Mouse (Mus musculus): ENCODE data around the gene Fam89b. TPM values are rescaled to one million over a fixed set of nuclear protein-coding genes. Genes with fewer than 3 reads are reported as not detected.

The Fam89b gene
- polyA plus RNA-seq, 1 experiment = 56.1 TPM

DNA sequence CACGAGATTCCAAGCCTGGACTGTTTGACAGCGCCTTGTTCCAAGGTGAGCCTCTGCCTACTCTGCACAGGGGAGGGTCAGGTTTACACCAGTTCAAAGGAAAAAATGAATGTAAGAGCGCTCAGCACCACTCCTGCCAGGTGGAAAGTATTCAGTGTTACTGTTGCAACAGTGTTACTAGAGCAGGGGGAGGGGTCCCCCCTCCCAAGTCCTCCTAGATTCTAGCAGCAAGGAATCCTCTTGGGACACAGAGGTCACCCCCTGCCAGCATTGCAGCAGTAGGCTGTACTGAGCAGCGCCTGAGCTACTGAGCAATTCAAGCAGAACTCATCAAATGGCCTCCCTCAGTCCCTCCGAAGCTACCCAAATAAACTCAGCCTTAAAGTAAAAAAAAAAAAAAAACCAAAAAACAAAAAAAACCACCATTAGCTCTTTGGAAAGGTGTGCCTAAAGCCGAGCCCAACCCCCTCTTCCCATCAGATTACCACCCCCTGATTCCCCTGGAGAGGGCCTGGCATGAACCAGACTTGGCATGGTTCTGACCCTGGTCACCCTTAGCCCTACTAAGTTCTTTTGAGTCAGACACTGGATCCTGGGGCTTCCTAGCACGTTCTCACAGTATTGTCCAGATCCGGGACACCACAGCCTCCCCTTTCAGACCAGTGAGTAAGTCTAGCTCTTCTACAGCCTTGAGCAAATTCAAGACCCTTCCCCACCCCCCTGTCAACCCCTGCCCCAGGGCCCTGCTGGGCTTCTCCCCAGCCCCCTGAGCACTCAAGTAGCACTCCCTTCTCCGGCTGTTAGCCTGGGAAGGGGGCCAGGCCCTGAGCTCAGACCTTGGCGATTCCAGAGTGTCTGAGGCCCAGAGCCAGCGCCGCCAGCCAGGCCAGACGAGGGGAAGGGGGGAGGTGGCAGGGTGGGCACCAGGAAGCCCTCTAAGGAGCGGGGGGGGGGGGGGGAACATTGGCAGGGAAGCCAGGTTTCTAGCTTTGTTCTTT is 11.2 kb upstream of the Fam89b start, which contains the start of gene Ltbp3:
Gene Ltbp3, plus strand, starts transcription at position 585 of the 998 bp plus-strand sequence.
- DNase-seq (ENCODE audit: extremely low spot score in 1 of 2, low spot score in 1 of 2) = no peak

DNA sequence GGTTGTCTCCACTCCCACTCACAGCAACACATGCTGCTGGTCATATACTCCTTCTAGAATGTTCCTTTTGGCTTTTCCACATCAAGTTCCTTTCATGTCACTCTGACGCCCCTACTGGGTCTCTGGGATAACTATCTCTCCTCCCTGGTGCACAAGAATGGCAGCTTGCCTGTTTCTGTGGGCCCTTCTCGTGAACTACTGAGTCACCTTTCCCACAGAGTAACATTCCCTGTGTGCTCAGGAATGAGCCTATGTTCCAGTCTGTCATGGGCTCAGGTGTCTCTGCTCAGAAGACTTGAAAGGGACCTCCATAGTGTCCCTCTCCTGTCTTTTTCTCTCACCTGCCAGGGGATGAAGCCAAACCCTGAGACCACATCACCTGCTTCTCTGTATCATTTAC is 10.0 kb upstream of the Fam89b start:
- no peak for DNase-seq (ENCODE audit: extremely low spot score in 1 of 2, low spot score in 1 of 2)

DNA sequence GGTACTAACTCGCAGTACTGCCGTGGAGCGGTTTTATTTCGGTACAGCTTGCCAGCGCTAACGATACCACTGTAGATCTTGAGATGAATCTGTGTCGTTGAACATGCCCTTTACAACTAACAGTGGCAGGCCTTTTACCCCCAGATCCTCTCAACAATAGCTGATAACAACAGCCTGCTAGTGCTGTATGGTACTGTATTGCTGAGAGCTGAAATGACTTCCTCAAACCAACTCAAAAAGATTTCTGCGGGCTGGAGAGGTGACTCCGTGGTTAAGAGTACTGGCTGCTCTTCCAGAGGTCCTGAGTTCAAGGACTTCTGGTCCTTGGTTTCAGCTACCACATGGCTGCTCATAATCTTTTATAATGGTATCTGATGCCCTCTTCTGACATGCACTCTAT is 4.9 kb upstream of the Fam89b start:
- DNase-seq (ENCODE audit: extremely low spot score in 1 of 2, low spot score in 1 of 2) = no peak

DNA sequence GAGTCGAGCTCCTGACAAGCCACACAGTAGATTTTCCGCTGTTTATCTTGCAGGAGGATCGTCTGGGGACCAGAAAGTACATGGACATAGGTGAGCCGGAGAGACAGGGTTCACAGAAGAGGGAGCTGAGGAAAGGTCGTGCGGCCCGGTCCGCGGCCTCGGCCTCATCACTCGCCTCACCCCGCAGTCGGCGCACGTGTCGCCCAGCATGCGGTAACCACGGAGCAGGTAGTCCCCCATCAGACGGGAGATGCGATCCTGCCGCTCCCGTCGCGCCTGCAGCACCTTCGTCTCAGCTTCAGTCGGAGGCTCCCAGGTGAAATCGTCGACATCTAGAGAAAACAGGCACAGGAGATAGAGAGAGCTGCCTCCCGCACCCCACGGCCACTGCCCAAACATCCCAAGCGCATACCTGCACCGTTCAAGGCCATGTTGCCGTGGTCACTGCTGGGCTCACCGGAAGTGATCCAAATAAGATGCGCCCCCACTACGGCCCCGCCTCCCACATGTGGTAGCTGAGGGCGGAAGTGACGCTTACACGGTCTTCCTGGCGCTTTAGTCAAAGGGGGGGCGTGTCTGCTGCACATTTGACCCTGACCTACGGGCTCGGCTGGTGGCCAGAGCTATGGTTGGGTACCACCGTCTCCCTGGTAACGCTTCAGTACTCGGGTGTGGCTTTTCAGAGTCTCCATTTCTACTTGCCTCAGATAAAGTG is 2.0 kb upstream of the Fam89b start:
- peak; percentile 89 to 95 for DNase-seq (ENCODE audit: extremely low spot score in 1 of 2, low spot score in 1 of 2)

DNA sequence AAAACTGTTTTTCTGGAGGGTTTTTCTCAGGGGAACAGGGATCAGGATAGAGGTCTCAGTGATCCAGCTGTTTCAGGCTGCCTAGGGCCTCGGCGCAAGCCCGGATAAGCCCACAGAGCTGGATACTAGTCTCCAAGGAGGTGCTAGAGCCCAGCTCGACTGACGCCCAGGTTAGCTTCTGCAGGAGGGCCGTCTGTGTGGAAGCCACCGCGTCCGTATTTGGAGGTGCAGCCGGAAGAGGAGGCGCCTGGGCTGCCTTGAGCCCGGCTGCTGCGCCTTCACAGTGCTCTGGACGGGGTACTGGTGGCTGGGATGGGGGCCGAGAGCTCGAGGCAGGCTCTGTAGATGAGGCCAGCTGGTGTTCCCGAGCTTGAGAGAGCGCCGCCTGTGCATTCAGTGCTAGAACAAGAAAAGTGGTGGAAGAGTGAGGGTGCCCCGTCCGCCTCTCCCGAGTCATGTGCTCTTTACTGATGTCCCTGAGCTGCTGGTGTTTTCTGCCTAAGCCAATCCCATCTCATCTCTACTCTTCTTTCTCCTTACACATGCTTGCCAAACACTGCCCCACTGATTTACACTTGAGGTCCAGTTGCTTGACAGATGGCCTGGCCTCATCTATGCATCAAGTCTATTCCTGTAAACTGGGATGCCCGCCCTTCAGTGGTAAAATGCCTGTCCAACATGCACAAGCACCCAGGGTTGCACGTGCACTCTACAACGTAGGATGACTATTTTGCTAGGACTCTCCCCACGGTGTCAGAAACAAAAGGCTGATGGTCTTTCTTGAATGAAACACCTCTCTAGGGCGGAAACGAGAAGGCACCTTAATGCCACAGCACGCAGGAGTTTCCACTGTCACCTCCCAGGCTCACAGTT is 1.1 kb upstream of the Fam89b start:
- DNase-seq (ENCODE audit: extremely low spot score in 1 of 2, low spot score in 1 of 2) = no peak

DNA sequence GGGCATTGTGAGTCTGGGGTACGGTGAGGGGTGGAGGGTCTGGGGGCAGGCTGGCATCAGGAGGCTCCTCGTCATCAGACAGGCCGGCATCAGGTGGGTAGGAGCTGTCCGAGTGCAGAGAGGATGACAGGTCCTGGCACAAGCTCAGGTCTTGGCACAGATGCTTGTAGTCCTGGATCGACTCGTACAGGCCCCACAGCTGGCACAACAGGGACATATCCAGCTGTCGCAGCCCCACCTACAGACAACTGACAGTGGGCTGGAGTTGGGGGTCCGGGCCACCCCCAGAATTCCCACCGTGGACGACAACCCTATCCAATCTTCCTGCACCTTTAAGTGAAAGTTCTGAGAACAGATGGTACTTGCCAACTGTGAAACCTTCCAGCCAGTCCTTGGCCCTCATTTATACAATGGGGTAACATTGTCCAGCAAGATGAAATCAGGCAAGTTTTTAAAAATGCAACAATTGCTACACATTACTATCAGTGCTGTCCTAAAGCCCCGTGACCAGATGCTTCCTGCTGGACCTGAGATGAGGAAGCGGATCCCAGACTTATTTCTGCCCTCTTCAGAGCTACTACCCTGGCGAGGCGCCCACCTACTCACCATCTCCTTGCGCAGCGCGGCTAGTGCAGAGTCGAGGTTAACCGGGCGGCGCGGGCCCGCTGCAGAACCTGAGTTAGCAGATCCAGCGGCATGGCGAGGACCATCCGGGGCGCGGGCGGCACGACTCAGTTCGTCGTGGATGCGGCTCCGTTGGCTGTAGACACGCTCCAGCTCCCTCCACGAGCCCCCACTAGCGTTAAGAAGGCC is 616 bp downstream of the Fam89b start:
- DNase-seq (ENCODE audit: extremely low spot score in 1 of 2, low spot score in 1 of 2) = peak in 1 of 2 experiments; percentile 60

DNA sequence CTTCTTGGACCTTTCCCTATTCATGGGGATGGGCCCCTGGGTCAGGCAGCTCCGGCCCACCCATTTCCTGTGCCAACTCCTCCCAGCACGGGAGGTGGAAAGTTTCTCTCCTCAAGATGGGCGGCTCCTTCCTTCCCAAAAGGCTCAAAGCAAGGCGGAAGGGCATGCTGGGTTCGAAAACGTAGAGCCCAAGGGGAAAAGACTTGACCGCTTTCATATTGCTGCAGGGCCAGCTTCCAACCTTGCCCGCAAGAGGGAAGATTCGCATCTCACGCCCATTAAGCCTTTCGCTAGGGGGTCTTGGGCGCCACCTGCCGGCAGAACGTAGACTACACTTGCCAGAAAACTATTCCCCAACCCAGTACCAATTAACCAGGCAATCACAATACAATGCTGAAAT is 1.8 kb downstream of the Fam89b start:
- DNase-seq (ENCODE audit: extremely low spot score in 1 of 2, low spot score in 1 of 2) = peak in 1 of 2 experiments; percentile 94

DNA sequence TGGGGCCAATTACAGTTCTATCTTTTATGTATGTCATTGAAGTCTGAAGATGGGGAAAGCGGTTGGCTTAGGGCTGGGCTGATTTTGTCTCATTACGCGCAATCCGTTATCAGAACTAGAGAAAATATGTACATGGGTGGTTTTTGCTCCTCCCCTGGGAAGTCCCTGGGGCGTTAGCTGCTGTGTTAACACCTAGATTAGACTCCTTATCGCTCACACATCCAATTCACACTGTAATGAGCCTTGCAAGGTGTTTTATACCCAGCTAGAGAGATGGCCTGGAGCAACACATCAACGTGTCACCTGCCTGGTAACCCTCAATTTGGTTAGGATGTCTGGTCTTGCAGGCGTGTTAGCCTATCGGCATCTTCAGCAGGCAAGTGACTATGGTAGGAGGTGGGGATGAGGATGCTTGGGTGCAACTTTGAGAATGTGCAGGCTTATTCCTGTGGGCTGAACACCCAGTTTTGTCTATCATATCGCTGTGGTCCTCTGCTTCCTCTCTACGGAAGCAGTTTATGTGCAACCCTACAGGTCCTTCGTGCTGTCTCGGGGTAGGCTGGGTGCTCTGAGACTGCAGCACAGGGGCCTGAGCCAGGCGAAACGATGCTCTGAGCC is 2.4 kb downstream of the Fam89b start:
- no peak for DNase-seq (ENCODE audit: extremely low spot score in 1 of 2, low spot score in 1 of 2)

DNA sequence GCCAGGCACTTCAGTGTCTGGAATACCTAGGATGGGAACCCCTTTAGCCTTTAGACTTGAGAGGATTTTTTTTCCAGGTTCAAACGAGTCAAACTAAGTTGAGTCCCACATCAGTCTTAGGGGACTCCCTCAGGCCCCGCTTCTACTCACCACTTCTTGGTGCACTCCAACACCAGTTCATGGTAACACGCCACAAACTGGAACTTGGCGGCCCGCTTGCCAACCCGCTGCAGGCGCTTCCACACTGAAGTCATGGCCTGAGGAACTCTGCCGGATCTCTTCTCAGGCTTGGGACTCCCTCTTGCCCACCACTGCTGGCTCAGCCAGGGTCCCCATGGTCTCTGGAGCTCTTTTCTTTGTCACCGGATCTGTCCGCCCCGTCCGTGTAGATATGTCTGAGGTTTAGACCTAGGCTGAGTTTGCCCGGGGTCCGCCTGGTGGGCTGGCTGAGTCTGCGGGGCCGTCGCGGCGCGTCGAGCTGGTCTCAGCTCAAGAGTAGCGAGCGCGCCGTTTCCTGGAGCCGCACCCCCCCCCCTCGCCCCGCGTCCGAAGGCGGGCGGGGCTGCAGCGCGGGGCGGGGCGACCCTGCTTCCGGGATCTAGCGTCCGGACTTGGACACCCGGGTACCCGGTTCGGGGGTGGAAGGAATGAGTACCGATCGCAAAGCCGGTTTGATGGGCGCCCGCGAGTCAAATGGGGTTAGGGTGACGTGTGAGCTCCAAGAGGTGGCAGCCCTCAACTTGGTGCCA is 3.5 kb downstream of the Fam89b start, which contains the start of gene Ehbp1l1:
Gene Ehbp1l1, minus strand, starts transcription at position 551 of the 749 bp plus-strand sequence.
- DNase-seq (ENCODE audit: extremely low spot score in 1 of 2, low spot score in 1 of 2) = no peak

DNA sequence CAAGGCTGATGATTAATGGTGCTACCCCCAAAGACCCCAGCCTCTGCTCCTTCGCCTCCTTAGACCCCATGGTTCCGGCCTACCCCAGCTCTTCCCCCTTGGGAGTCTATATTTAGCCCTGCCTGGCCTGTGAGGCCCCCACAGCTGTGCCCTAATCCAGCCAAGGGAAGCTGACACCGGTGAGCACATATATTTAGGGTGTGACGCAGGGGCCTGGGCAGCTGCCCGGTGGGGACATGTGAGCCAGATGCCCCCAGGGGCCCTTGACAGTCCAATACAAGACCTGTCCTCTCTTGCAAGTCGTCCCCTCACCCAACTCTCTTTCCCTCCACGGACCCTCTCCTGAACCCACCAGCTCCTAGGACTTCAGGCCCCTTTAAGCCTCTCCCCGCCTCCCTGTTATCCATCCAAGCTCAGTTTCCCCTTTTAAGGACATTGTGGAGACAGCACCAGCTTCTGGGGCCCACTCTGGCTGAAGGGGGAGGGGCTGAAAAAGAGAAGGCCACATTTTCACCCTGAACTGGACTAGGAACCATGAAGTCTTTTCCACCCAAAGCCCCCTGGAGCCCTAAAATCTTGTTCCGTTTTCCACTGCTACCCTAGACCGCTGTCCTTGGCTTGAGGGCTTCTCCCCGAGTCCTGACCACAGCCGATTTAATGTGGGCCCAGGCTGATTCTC is 4.3 kb downstream of the Fam89b start:
- no peak for DNase-seq (ENCODE audit: extremely low spot score in 1 of 2, low spot score in 1 of 2)

DNA sequence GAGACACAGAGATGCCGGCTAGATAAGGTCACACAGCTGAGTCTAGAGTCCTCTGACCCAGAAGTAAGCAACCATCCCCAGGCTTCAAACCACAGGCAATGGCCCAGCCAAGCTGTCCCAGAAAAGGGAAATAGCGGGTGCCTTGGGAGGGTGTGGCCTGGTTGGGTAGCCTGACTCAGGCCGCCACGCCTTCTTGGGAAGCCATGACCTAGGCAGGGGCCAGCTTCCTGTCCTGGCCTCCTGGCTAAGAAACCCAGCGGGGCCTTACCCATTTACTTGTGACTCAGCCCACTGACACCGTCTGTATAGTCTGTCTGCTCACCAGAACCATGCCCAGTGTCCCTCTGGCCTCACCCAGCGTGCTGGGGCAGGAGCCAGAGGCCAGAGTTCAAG is 4.9 kb downstream of the Fam89b start:
- no peak for DNase-seq (ENCODE audit: extremely low spot score in 1 of 2, low spot score in 1 of 2)

DNA sequence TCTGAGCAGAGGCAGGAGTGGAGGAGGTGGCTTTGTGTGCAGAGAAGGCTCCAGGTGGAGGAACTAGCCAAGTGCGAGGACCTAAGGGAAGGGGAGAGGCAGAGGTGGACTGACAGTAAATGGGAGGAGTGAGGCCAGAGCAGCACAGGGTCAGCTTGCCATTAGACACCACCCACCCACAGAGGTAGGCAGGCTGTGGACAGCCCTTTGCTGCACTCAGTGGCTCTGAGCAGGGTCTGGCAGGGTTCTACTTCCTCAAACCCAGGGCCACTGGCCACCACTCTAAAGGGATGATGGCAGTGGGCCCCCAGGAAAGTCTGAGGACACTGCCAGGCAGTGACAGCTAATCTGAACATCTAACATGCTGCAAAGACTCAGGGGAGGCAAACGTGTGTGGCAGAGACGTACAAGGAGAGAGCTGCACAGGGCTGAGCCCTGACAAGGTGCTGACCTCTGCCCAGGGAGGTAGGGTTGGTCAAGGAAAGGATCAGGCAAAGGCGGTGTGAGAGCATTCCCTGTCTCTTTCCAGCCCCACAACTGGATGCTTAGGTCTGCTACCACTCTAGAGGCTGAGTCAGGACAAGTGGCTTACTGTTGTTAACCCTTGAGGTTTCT is 5.4 kb downstream of the Fam89b start:
- DNase-seq (ENCODE audit: extremely low spot score in 1 of 2, low spot score in 1 of 2) = no peak

DNA sequence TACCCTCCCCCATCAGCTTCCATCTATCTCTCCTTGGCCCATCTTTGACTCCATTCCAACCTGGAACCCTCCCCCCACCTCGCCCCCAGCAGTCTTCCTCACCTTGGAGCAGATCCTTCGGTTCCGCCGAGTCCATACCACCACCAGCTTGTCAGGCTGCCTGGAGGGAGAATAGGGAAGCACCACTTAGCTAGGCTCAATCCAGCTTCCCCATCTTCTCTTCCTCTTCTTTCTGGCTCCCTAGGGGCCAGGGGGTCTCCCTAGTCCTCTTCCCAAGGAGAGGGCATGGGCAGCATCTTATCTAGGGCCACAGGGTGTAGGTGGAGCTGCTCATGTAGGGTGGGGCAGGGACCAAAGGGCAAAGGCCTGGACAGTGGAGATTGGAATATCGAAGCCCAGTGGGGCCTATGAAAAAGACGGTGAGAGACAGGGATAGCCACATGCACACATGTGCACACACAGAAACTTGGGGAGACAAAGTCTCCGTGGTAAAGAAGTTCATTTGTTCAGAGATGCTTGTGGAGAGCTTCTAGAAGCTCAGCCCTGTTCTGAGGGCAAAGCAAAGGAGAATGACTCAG is 6.5 kb downstream of the Fam89b start:
- no peak for DNase-seq (ENCODE audit: extremely low spot score in 1 of 2, low spot score in 1 of 2)

DNA sequence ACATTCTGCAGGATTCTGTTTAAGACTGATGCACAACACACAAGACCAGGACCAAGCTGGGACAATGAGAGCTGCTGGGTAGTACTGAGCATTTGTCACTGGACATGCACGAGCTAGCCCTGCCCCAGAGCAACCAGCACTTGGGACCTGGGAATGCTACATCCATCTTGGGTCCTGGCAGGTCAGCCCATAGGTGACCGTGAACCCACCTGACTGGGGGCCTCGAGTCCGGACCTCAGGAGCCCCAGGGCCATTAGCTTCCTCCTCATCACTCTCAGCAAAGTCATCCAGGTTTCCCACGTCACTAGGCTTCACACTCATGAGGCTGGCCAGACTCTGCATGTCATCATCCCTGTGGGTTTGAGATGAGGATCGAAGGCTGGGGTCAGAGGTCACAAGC is 8.2 kb downstream of the Fam89b start:
- no peak for DNase-seq (ENCODE audit: extremely low spot score in 1 of 2, low spot score in 1 of 2)

DNA sequence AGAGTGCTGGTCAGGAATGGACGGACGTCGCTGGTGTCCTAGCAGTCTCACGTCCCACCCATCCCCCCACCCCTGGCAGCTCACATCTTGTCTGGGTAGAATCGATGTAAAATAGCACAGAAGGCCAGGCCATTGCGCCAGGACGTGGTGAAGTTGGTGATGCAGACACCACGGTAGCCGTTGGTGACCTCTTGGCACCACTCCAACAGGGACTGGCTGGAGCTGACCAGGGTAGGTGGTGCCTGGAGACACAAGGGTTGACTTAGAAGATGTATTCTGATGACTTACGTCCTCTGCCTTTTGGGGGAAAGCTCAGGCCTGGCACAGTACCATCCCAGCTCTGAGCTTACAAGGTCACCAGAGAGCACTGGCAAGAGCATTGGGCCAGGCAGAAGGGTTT is 12.5 kb downstream of the Fam89b start:
- no peak for DNase-seq (ENCODE audit: extremely low spot score in 1 of 2, low spot score in 1 of 2)

DNA sequence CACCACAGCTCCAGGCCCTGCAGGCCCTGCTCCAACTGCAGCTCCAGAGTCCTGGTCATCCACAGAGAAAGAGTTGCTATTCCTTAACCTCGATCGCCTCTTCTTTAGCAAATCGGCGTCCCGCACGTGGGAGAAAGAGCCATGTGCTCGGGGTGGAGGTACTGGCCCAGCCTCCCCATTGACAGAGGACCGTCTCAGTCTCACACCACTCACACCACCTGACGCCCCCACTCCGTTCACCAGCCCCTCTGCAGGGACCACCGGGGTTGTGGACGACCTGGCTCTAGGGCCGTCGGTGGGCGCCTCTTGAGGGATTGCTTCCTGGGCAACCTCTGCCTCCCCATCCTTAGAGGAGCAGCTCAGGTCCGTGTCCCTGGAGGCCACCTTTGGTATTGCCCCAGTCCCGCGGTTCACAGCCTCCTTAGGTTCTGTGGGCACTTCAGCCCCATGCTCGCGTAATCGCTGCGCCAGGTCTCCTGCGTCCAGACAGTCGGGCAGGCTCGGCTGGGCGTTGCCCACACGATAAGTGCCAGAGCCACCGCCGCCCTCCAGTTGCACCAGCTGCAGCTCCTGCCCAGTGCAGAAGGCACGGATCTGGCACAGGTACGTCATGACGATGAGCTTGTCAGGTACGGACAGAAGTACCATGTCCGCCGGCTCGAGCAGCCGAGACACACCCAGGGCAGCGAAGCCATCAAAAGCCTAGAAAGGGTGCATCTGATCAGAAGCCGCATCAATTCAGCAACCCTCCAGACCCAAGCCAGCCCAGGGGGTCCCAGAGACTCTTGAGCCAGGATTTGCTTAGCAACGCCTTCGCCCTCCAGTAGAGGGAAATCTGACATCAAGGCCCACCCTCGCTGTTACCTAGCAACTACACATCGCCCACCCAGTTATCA is 13.4 kb downstream of the Fam89b start:
- peak in 1 of 2 experiments; percentile 72 for DNase-seq (ENCODE audit: extremely low spot score in 1 of 2, low spot score in 1 of 2)
